Mouse (Mus musculus): Measurements from ENCODE around the gene Smyd4. TPM values are rescaled to one million over a fixed set of nuclear protein-coding genes. Genes with fewer than 3 reads are reported as not detected.

Smyd4 gene
- polyA plus RNA-seq, 1 experiment, result 7.2 TPM

DNA sequence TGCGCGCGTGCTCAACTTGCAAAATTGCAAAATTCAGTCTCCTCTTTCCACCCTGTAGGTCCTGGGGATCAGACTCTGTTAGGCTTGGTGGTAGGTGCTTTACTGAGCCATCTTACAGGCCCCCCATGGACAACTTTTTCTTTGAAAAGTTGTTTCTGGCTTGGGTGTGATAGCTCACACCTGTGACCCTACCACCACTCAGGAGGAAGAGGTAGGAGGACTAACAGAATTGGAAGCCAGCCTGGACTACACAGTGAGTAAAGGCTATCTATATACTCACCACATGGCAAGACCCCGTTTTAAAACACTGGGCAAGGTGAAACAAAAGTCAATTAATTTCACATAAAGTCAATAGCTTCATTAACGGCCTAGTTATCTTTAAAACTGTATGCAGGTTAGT lies 3.5 kb upstream of the Smyd4 start:
- H3K4me1 ChIP-seq (ENCODE audit: control insufficient read depth, insufficient read depth, low read length), result peaks cover 8% of the 10 kb centered on the region; the same call in 1 of the 2 replicates
- DNase-seq, result no peak
- H3K4me3 ChIP-seq (ENCODE audit: insufficient read depth, low read depth, low read length), result no peak overlapping the region
- WGBS, result 83% methylated on average over 5 of the region's 5 CpGs
- TF ChIP-seq CTCF (conservative IDR thresholded peaks at IDR 0.05; ENCODE audit: insufficient read depth, insufficient read length, low read depth, low read length) (no peak), POLR2A (IDR thresholded peaks at IDR 0.05; ENCODE audit: low read depth, low read length) (no peak)
- H3K27ac ChIP-seq (ENCODE audit: insufficient read depth, low read depth, low read length), result no peak overlapping the region
- no peaks in the 10 kb centered on the region; the same call in 1 of the 2 replicates for H3K36me3 ChIP-seq (ENCODE audit: control insufficient read depth, insufficient read depth, low read length)
- no peaks in the 10 kb centered on the region for H3K27me3 ChIP-seq (replicated peaks; ENCODE audit: control insufficient read depth, insufficient read depth, low read length)

- Histone ChIP-seq H3K36me3 (ENCODE audit: control insufficient read depth, insufficient read depth, low read length) (no peaks in the 10 kb centered on the region), H3K27me3 (replicated peaks; ENCODE audit: control insufficient read depth, insufficient read depth, low read length) (no peaks in the 10 kb centered on the region), H3K4me1 (ENCODE audit: control insufficient read depth, insufficient read depth, low read length) (peaks cover 8% of the 10 kb centered on the region; the same call in 1 of the 2 replicates), H3K27ac (ENCODE audit: insufficient read depth, low read depth, low read length) (no peak overlapping the region), H3K4me3 (ENCODE audit: insufficient read depth, low read depth, low read length) (no peak overlapping the region)
- no peak for TF ChIP-seq POLR2A (IDR thresholded peaks at IDR 0.05; ENCODE audit: low read depth, low read length)
- TF ChIP-seq CTCF (conservative IDR thresholded peaks at IDR 0.05; ENCODE audit: insufficient read depth, insufficient read length, low read depth, low read length), result no peak
- no peak for DNase-seq
- WGBS, result 58% methylated on average over 4 of the region's 4 CpGs
These were observed 1.6 kb upstream of the Smyd4 start for GRCm38 (mm10) chr11:75346556-75347187.

DNA sequence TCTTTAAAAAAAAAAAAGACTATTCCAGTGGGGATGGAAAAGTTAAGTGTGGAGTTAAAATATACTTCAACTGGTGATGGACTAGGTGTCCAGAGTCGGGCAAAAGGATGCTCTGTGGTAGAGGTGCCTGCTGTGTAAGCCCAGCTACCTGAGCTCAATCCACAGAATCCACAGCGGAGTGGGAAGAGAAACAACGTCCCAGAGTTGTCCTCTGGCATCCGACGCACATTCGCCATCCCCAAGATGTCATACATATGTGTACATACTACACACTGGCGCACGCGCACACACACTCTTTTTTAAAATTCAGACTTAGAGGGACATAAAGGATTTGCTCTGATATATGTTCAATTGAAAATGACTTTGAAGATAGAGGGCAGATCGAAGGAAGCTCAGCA lies 1.0 kb upstream of the Smyd4 start:
- DNase-seq, result no peak
- WGBS, result 43% methylated on average over 10 of the region's 10 CpGs
- H3K4me3 ChIP-seq (ENCODE audit: insufficient read depth, low read depth, low read length), result peak overlapping the region; percentile 33; the same call in 1 of the 2 replicates
- no peaks in the 10 kb centered on the region for H3K27me3 ChIP-seq (replicated peaks; ENCODE audit: control insufficient read depth, insufficient read depth, low read length)
- peaks cover 8% of the 10 kb centered on the region; the same call in 1 of the 2 replicates for H3K4me1 ChIP-seq (ENCODE audit: control insufficient read depth, insufficient read depth, low read length)
- no peak for TF ChIP-seq POLR2A (IDR thresholded peaks at IDR 0.05; ENCODE audit: low read depth, low read length)
- TF ChIP-seq CTCF (conservative IDR thresholded peaks at IDR 0.05; ENCODE audit: insufficient read depth, insufficient read length, low read depth, low read length), result no peak
- no peaks in the 10 kb centered on the region for H3K36me3 ChIP-seq (ENCODE audit: control insufficient read depth, insufficient read depth, low read length)
- no peak overlapping the region for H3K27ac ChIP-seq (ENCODE audit: insufficient read depth, low read depth, low read length)

- Histone ChIP-seq H3K4me3 (ENCODE audit: insufficient read depth, low read depth, low read length) (peak overlapping the region; percentile 77), H3K27ac (ENCODE audit: insufficient read depth, low read depth, low read length) (peak overlapping the region; percentile 24; the same call in 1 of the 2 replicates), H3K27me3 (replicated peaks; ENCODE audit: control insufficient read depth, insufficient read depth, low read length) (no peaks in the 10 kb centered on the region), H3K36me3 (ENCODE audit: control insufficient read depth, insufficient read depth, low read length) (no peaks in the 10 kb centered on the region), H3K4me1 (ENCODE audit: control insufficient read depth, insufficient read depth, low read length) (peaks cover 8% of the 10 kb centered on the region; the same call in 1 of the 2 replicates)
- TF ChIP-seq POLR2A (IDR thresholded peaks at IDR 0.05; ENCODE audit: low read depth, low read length) (no peak), CTCF (conservative IDR thresholded peaks at IDR 0.05; ENCODE audit: insufficient read depth, insufficient read length, low read depth, low read length) (no peak)
- WGBS, result 0% methylated on average over 10 of the region's 10 CpGs
- DNase-seq, result no peak
These were observed 637 bp upstream of the Smyd4 start for GRCm38 (mm10) chr11:75347596-75347995.

- peaks cover 8% of the 10 kb centered on the region; the same call in 1 of the 2 replicates for H3K4me1 ChIP-seq (ENCODE audit: control insufficient read depth, insufficient read depth, low read length)
- no peaks in the 10 kb centered on the region for H3K36me3 ChIP-seq (ENCODE audit: control insufficient read depth, insufficient read depth, low read length)
- DNase-seq, result no peak
- H3K27ac ChIP-seq (ENCODE audit: insufficient read depth, low read depth, low read length), result peak overlapping the region; percentile 74
- TF ChIP-seq POLR2A (IDR thresholded peaks at IDR 0.05; ENCODE audit: low read depth, low read length), result no peak
- TF ChIP-seq CTCF (conservative IDR thresholded peaks at IDR 0.05; ENCODE audit: insufficient read depth, insufficient read length, low read depth, low read length), result no peak
- H3K4me3 ChIP-seq (ENCODE audit: insufficient read depth, low read depth, low read length), result peak overlapping the region; percentile 77
- 41% methylated on average over 10 of the region's 10 CpGs for WGBS
- no peaks in the 10 kb centered on the region for H3K27me3 ChIP-seq (replicated peaks; ENCODE audit: control insufficient read depth, insufficient read depth, low read length)
These were observed 643 bp downstream of the Smyd4 start for GRCm38 (mm10) chr11:75348890-75349261.

- TF ChIP-seq POLR2A (IDR thresholded peaks at IDR 0.05; ENCODE audit: low read depth, low read length) (no peak), CTCF (conservative IDR thresholded peaks at IDR 0.05; ENCODE audit: insufficient read depth, insufficient read length, low read depth, low read length) (no peak)
- Histone ChIP-seq H3K4me1 (ENCODE audit: control insufficient read depth, insufficient read depth, low read length) (peaks cover 8% of the 10 kb centered on the region; the same call in 1 of the 2 replicates), H3K36me3 (ENCODE audit: control insufficient read depth, insufficient read depth, low read length) (no peaks in the 10 kb centered on the region; the same call in 1 of the 2 replicates), H3K27me3 (replicated peaks; ENCODE audit: control insufficient read depth, insufficient read depth, low read length) (no peaks in the 10 kb centered on the region), H3K27ac (ENCODE audit: insufficient read depth, low read depth, low read length) (no peak overlapping the region), H3K4me3 (ENCODE audit: insufficient read depth, low read depth, low read length) (no peak overlapping the region)
- no peak for DNase-seq
These were observed 3.0 kb downstream of the Smyd4 start for GRCm38 (mm10) chr11:75351225-75351624.

DNA sequence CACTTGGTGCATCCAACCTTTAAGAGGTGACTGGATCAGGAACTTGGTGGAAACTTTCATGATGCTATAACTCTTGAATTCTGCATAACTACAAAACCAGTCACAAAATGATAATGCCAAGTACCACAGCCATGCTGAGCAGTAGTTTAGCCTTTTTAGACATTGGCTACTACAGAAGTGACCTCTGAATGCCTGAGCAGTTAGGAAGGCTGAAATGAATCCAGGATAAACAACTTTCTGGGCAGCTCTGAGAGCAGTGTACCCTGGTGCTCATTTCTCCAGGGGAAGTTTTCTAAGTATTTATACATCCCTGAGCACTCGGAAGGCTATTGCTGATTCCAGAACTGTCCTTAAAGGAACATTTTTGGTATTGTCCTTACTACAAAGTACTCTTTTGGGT lies 7.2 kb downstream of the Smyd4 start:
- no peak overlapping the region for H3K4me3 ChIP-seq (ENCODE audit: insufficient read depth, low read depth, low read length)
- WGBS, result 54% methylated on average over 1 of the region's 1 CpGs
- H3K4me1 ChIP-seq (ENCODE audit: control insufficient read depth, insufficient read depth, low read length), result no peaks in the 10 kb centered on the region
- 0 out of 2 replicates have a peak overlapping the region, but pooled peaks have one; percentile 12 for H3K27ac ChIP-seq (ENCODE audit: insufficient read depth, low read depth, low read length)
- DNase-seq, result peak; percentile 65
- H3K36me3 ChIP-seq (ENCODE audit: control insufficient read depth, insufficient read depth, low read length), result no peaks in the 10 kb centered on the region; the same call in 1 of the 2 replicates
- H3K27me3 ChIP-seq (replicated peaks; ENCODE audit: control insufficient read depth, insufficient read depth, low read length), result no peaks in the 10 kb centered on the region
- TF ChIP-seq CTCF (conservative IDR thresholded peaks at IDR 0.05; ENCODE audit: insufficient read depth, insufficient read length, low read depth, low read length) (no peak), POLR2A (IDR thresholded peaks at IDR 0.05; ENCODE audit: low read depth, low read length) (no peak)

Measured in kidney, adult 2 months (tissue).